Mouse (Mus musculus) hindbrain, embryonic 11.5 days (tissue): ENCODE data around the gene Syt12. TPM values are rescaled to one million over a fixed set of nuclear protein-coding genes. Genes with fewer than 3 reads are reported as not detected.

Source experiments
- ATAC-seq: fragments of 200-750 bp; cut with Nextera tagmentation; 2 replicates; pipeline ENCODE4 v1.8.0; 2017; ENCODE audit warnings: mild to moderate bottlenecking, moderate TSS enrichment, moderate library complexity; ENCODE audit not compliant: low FRiP score
- DNase-seq: peaks from one replicate; pipeline ENCODE4 v3.0.0-alpha.2; 2015; ENCODE audit warnings: low spot score
- H3K27ac ChIP-seq: fragments of 300-500 bp; sonication (generic); 2 replicates; pipeline ENCODE4 v1.5.1; 2014; ENCODE audit warnings: mild to moderate bottlenecking, low read depth, low read length
- H3K27me3 ChIP-seq: fragments of 300-500 bp; sonication (generic); 2 replicates; pipeline ENCODE4 v1.6.1; 2014; ENCODE audit warnings: mild to moderate bottlenecking, low read length, moderate library complexity, mixed read lengths; ENCODE audit not compliant: control insufficient read depth, insufficient read depth
- H3K36me3 ChIP-seq: fragments of 300-500 bp; sonication (generic); 2 replicates; pipeline ENCODE4 v1.6.1; 2014; ENCODE audit warnings: mild to moderate bottlenecking, low read length, moderate library complexity, mixed read lengths; ENCODE audit not compliant: control insufficient read depth, insufficient read depth
- H3K4me1 ChIP-seq: fragments of 300-500 bp; sonication (generic); replicated peaks from 2 replicates; pipeline ENCODE4 v1.6.1; 2014; ENCODE audit warnings: low read length, mixed read lengths; ENCODE audit not compliant: control insufficient read depth, insufficient read depth
- H3K4me2 ChIP-seq: fragments of 300-500 bp; sonication (generic); replicated peaks from 2 replicates; pipeline ENCODE4 v1.6.1; 2014; ENCODE audit warnings: mild to moderate bottlenecking, low read depth, low read length
- H3K4me3 ChIP-seq: fragments of 300-500 bp; sonication (generic); 2 replicates; pipeline ENCODE4 v1.5.1; 2014; ENCODE audit warnings: low read depth, low read length
- H3K9ac ChIP-seq: fragments of 300-500 bp; sonication (generic); 2 replicates; pipeline ENCODE4 v1.6.1; 2014; ENCODE audit warnings: low read depth, low read length
- H3K9me3 ChIP-seq: fragments of 300-500 bp; sonication (generic); 2 replicates; pipeline ENCODE4 v1.6.1; 2016; ENCODE audit warnings: low read length; ENCODE audit not compliant: control insufficient read depth
- WGBS: fragments of 180-500 bp; shearing (Covaris S2); extraction: QIAGEN DNeasy Blood & Tissue Kit; methylation state at CpG from one replicate; pipeline ENCODE4 v1.1.7; 2014; 5-methylcytosine and 5-hydroxymethylcytosine counted together
- polyA plus RNA-seq: library from polyadenylated mRNA; unstranded; fragments of >200 nt; fragmentation: Nextera tagmentation; extraction: Ambion mirVana; gene quantifications from 2 replicates; pipeline ENCODE4 v1.2.1, GENCODE M21; 2014

Syt12 gene
- polyA plus RNA-seq, 1 experiment from 2014 or later: 0.99 TPM

DNA sequence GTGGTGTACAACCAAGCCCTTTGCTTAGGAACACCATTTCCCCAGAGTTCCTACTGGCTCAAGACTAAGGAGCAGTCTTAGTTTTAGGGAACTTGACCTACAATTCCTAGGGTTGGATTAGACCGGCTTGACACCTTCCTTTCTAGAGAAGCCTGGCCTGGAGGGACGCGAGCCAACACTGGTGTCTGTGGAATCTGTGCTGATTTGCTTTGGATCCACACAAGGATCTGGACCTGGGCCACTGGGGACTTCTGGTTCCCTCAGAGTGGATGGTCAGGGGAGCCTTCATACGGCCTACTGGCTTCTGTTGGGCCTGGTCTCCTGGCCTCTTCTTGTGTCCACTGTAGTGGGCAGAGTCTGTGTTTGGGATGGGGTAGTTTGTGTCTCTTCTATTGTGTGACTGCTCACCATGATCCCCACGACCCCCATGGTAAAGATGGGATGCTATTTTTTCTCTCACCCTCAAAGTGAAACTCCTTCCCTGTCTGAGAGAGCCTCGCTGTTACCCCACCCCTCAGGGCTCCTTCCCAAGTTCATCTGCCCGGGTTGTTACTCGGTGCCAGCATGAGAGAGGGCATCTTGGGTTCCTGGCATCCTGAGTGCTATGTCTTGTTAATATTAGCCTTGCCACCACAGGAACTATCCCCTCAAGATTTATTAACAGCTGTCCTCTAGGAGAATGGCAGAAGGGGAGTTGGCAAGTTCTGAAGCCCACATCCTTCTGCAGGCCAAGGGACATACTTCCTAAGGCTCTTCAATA, 30.4 kb downstream of the Syt12 start:
- Histone ChIP-seq H3K9me3 (no peaks in the 10 kb centered on the region), H3K9ac (no peak overlapping the region), H3K36me3 (no peaks in the 10 kb centered on the region), H3K27me3 (no peaks in the 10 kb centered on the region), H3K4me2 (no peak overlapping the region), H3K4me3 (no peak overlapping the region), H3K27ac (no peak overlapping the region), H3K4me1 (no peaks in the 10 kb centered on the region)
- 86% methylated on average over 8 of the region's 8 CpGs for whole genome bisulfite sequencing
- ATAC-seq (no peak), DNase-seq (no peak)

DNA sequence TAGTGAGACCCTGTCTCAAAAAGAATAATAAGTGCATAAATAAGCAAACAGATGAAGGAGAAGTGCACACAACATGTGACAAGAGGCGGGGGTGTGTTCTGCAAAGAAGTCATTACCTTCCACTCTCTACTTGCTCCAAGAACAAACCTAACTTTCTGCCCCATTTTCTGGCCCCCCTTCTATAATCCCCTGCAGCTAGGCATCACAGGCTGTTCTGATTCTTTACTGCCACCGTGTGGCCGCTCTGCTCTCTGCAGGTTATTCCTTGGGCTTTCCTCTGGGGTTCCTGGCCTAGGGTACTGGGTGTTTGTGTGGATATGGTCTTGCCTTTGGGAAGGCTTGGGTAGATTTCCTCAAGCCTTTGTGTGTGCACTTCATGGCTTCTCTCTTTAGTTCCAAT, 34.8 kb downstream of the Syt12 start:
- Histone ChIP-seq H3K9me3 (no peaks in the 10 kb centered on the region), H3K9ac (no peak overlapping the region), H3K27me3 (peaks cover 13% of the 10 kb centered on the region; the same call in 1 of the 2 replicates), H3K4me3 (no peak overlapping the region), H3K36me3 (no peaks in the 10 kb centered on the region), H3K4me1 (no peaks in the 10 kb centered on the region; the same call in 1 of the 2 replicates), H3K27ac (no peak overlapping the region), H3K4me2 (no peak overlapping the region)
- DNase-seq (peak; percentile 87), ATAC-seq (no peak)
- 15% methylated on average over 3 of the region's 3 CpGs for WGBS

DNA sequence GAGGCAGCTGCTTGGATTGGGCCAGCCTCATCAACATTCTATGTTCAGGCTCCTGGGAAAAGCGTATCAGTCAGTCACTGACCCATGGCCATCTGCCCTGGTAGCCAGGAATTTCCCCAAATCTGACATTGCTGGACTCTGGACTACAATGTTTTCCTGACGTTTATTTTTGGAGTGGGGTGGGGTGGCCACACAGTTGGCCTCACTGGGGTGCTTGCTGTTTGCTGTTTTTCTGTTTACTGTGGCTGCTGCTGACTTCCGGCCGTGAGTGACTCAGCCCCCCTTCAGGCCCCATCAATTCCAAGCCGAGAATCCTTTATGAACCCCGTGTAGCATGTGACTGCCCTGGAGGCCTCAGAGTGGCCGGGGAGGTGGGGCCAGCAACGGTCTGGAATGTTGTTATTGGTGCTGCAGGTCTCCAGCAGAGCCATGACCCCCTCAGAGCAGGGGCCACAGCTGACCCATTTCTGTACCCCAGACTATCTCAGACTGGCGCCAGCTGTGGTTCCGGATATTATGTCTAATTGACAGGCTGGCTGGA, 35.6 kb downstream of the Syt12 start:
- WGBS: 36% methylated on average over 10 of the region's 10 CpGs
- Histone ChIP-seq H3K9me3 (no peaks in the 10 kb centered on the region), H3K9ac (no peak overlapping the region), H3K4me1 (no peaks in the 10 kb centered on the region; the same call in 1 of the 2 replicates), H3K36me3 (no peaks in the 10 kb centered on the region), H3K4me3 (no peak overlapping the region), H3K27me3 (peaks cover 13% of the 10 kb centered on the region; the same call in 1 of the 2 replicates), H3K27ac (0 out of 2 replicates have a peak overlapping the region, but pooled peaks have one; percentile 7), H3K4me2 (0 out of 2 replicates have a peak overlapping the region, but pooled peaks have one; percentile 2)
- ATAC-seq (no peak), DNase-seq (peak; percentile 25)

DNA sequence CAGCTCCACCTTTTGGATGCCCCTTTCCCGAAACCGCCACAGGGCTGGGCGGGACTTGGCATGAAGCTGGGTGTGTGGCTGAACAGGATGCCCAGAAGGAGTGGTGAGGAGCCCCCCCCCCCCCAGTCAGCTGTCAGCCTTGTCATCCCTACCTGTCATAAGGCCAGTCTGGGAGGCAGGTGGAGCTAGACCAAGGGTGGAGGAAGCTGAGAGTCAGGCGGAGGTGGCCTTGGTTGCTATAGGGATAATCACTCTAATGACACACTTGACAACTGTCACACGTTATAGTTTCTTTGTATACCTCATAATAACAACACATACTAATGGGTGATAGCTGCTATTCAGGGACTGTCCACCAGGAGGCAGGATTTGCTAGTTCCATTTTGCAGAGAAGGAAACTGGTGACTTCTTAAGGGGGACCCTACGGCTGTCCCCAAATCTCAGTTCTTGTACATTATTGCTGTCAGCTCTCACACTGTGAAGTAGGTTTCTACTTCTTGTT, 36.1 kb downstream of the Syt12 start:
- no peaks in the 10 kb centered on the region for H3K36me3 ChIP-seq
- H3K4me3 ChIP-seq: no peak overlapping the region
- H3K4me1 ChIP-seq: no peaks in the 10 kb centered on the region; the same call in 1 of the 2 replicates
- ATAC-seq (no peak), DNase-seq (peak; percentile 74)
- H3K9ac ChIP-seq: no peak overlapping the region
- no peak overlapping the region for H3K4me2 ChIP-seq
- 0 out of 2 replicates have a peak overlapping the region, but pooled peaks have one; percentile 7 for H3K27ac ChIP-seq
- peaks cover 13% of the 10 kb centered on the region; the same call in 1 of the 2 replicates for H3K27me3 ChIP-seq
- no peaks in the 10 kb centered on the region for H3K9me3 ChIP-seq
- 33% methylated on average over 6 of the region's 6 CpGs for WGBS

DNA sequence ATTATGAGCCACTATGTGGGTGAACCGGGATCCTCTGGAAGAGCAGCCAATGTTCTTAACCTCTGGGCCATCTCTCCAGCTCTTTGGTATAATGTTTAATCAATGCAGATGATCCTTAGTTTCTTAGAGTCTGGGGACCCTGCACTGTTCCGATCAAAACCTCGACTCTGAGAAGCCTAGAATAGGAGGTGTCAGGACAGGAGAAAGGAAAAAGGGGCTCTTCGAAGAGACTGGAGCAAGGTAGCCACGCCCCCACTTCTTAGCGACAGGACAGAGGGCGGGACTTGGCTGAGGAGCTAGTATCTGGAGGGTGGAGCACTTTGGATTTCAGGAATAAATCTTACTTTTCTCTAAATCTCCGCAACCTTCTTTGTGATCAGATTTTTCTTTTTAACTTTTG, 37.0 kb downstream of the Syt12 start:
- Histone ChIP-seq H3K27me3 (peaks cover 13% of the 10 kb centered on the region; the same call in 1 of the 2 replicates), H3K4me3 (no peak overlapping the region), H3K27ac (no peak overlapping the region), H3K4me1 (no peaks in the 10 kb centered on the region; the same call in 1 of the 2 replicates), H3K9ac (no peak overlapping the region), H3K9me3 (no peaks in the 10 kb centered on the region), H3K36me3 (no peaks in the 10 kb centered on the region), H3K4me2 (no peak overlapping the region; the same call in 1 of the 2 replicates)
- ATAC-seq (no peak), DNase-seq (peak; percentile 44)
- WGBS: 12% methylated on average over 8 of the region's 8 CpGs

DNA sequence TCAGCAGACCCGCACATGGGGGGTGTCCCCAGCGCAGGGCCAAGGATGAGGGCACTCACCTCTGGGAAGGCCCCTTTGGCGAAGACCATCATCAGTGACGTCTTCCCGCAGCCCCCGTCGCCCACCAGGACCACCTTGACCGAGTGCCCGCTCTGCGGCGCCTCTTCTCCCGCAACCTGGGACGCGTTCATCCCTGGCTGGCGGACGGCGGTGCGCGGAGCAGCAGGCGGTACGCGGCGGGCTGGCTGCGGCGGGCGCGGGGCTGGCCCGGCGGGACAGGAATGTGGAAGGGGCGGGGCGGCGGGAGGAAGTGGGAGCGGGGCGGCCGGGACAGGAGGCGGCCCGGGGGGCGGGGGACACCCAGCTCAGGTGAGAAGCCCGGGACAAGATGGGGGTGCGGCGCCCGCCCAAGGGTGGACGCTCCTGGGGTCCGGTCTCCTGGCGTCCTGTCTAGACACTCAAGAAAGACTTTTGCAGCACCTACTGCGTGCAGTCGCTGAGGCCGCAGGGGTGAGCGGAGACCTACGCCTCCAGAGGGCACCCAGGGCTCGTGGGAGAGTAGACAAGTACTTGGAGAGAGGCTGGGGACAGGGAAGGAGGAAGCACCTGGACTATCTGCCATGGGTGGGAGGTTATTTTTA, 38.0 kb downstream of the Syt12 start, which contains the start of gene Rhod:
Gene Rhod, minus strand, starts transcription at position 272 of the 641 bp plus-strand sequence.
- Histone ChIP-seq H3K4me1 (no peaks in the 10 kb centered on the region; the same call in 1 of the 2 replicates), H3K27me3 (peaks cover 13% of the 10 kb centered on the region; the same call in 1 of the 2 replicates), H3K9ac (peak within 1 kb of the TSS; percentile 46), H3K4me2 (peak within 1 kb of the TSS; percentile 80), H3K4me3 (peak within 1 kb of the TSS; percentile 46), H3K9me3 (no peaks in the 10 kb centered on the region), H3K27ac (no peak within 1 kb of the TSS), H3K36me3 (no peaks in the 10 kb centered on the region)
- WGBS: 1% methylated on average over 51 of the region's 51 CpGs
- 0 out of 2 replicates have a peak, but pooled peaks have one; percentile 25 for ATAC-seq
- DNase-seq: peak; percentile 59

DNA sequence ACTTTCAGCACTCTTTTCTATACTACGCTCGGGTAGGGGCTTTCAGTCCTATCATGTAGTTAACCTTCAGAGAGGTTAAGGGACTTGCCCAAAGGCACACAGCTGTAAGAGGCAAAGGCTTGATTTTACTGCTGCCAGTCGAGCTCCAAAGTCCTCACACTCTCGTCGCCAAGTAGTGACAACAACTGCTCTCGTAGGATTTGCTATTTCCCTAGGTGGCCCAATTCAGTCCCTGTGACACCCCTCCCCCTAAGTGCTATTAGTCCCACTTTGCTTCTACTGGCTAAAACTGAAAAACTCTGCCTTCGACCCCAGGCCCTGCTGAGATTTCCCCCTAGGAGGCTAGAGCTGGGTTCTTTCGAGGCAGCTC, 38.5 kb downstream of the Syt12 start:
- no peaks in the 10 kb centered on the region for H3K9me3 ChIP-seq
- no peaks in the 10 kb centered on the region for H3K36me3 ChIP-seq
- ATAC-seq (no peak), DNase-seq (no peak)
- peak overlapping the region; percentile 46 for H3K4me3 ChIP-seq
- no peaks in the 10 kb centered on the region; the same call in 1 of the 2 replicates for H3K4me1 ChIP-seq
- no peak overlapping the region for H3K27ac ChIP-seq
- WGBS: 7% methylated on average over 8 of the region's 8 CpGs
- H3K4me2 ChIP-seq: peak overlapping the region; percentile 80
- H3K27me3 ChIP-seq: peaks cover 13% of the 10 kb centered on the region; the same call in 1 of the 2 replicates
- H3K9ac ChIP-seq: peak overlapping the region; percentile 46

DNA sequence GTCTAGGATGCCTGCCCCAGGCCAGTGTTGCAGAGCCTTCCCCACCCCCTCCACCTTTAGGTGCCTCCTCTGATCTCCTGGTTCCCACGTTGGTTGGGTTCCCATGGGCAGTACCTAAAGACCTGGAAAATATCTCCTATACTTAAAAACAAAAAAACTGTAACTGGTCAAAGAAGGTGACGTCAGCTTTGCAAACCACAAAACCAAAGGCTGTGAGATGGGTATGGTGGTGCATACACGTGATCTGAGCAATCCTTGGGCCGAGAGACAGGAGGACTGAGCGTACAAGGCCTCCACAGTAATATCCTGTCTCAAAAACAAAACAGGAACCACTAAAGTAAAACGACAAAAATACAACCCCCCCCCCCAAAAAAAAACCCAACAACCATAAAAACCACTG, 39.4 kb downstream of the Syt12 start:
- H3K9ac ChIP-seq: no peak overlapping the region
- no peak overlapping the region for H3K27ac ChIP-seq
- no peaks in the 10 kb centered on the region for H3K9me3 ChIP-seq
- WGBS: 78% methylated on average over 6 of the region's 6 CpGs
- ATAC-seq: no peak
- DNase-seq: no peak
- H3K36me3 ChIP-seq: no peaks in the 10 kb centered on the region
- H3K4me2 ChIP-seq: no peak overlapping the region
- peaks cover 13% of the 10 kb centered on the region; the same call in 1 of the 2 replicates for H3K27me3 ChIP-seq
- no peak overlapping the region for H3K4me3 ChIP-seq
- no peaks in the 10 kb centered on the region; the same call in 1 of the 2 replicates for H3K4me1 ChIP-seq
